Mouse (Mus musculus) MEL (cell line): ENCODE measurements around the gene Bex6. TPM values are rescaled to one million over a fixed set of nuclear protein-coding genes. Genes with fewer than 3 reads are reported as not detected.

Source experiments
- DNase-seq: peaks from one replicate; pipeline ENCODE4 v3.0.0; 2011; ENCODE audit warnings: low read depth, low spot score
- H3K27ac ChIP-seq: 2 replicates; pipeline ENCODE4 v1.5.1; 2012; ENCODE audit warnings: low read depth, mild to moderate bottlenecking, control low read depth, low read length, moderate library complexity; ENCODE audit not compliant: control insufficient read depth
- H3K27me3 ChIP-seq, 2 experiments: fragments of 150-350 bp in 1 of 2; sonication (generic) in 1 of 2; 2 replicates each; pipeline ENCODE4 v1.6.1; 2012; ENCODE audit warnings: low read length in 2 of 2, mild to moderate bottlenecking in 2 of 2, improper control_type of control experiment in 1 of 2, moderate library complexity in 1 of 2; ENCODE audit not compliant: insufficient read depth in 2 of 2, control insufficient read depth in 1 of 2
- H3K36me3 ChIP-seq, 2 experiments: 2 replicates each; pipeline ENCODE4 v1.6.1; 2012 to 2014; ENCODE audit warnings: low read length in 2 of 2, improper control_type of control experiment in 1 of 2, inconsistent platforms in 1 of 2, mild to moderate bottlenecking in 1 of 2; ENCODE audit not compliant: insufficient read depth in 2 of 2, control insufficient read depth in 1 of 2
- H3K4me1 ChIP-seq, 2 experiments: fragments of 150-350 bp in 1 of 2; sonication (generic) in 1 of 2; 2 replicates each; pipeline ENCODE4 v1.6.1; 2012; ENCODE audit warnings: low read length in 2 of 2, improper control_type of control experiment in 1 of 2, mild to moderate bottlenecking in 1 of 2; ENCODE audit not compliant: insufficient read depth in 2 of 2, control insufficient read depth in 1 of 2
- H3K4me3 ChIP-seq, 2 experiments: fragments of 150-350 bp in 1 of 2; sonication (generic) in 1 of 2; 2 replicates each; pipeline ENCODE4 v1.5.1; 2012; ENCODE audit warnings: low read depth in 2 of 2, low read length in 2 of 2, mild to moderate bottlenecking in 2 of 2, moderate library complexity in 2 of 2, control low read depth in 1 of 2, improper control_type of control experiment in 1 of 2; ENCODE audit not compliant: control insufficient read depth in 1 of 2, insufficient read depth in 1 of 2
- H3K79me2 ChIP-seq: 2 replicates; pipeline ENCODE4 v1.6.1; 2012; ENCODE audit warnings: mild to moderate bottlenecking, low read length, moderate library complexity; ENCODE audit not compliant: control insufficient read depth, poor library complexity, insufficient read depth
- H3K9ac ChIP-seq: 2 replicates; pipeline ENCODE4 v1.6.1; 2012; ENCODE audit warnings: low read depth, mild to moderate bottlenecking, control low read depth, low read length, moderate library complexity; ENCODE audit not compliant: control insufficient read depth, poor library complexity, severe bottlenecking
- H3K9me3 ChIP-seq: fragments of 150-350 bp; sonication (generic); replicated peaks from 2 replicates; pipeline ENCODE4 v1.6.1; 2012; ENCODE audit warnings: mild to moderate bottlenecking, low read length, improper control_type of control experiment, moderate library complexity; ENCODE audit not compliant: insufficient read depth
- CHD2 ChIP-seq: IDR thresholded peaks from 2 replicates; pipeline ENCODE4 v1.6.1; 2011; ENCODE audit warnings: low read length, improper control_type of control experiment
- CTCF ChIP-seq, 3 experiments: IDR thresholded peaks in 2 of 3; conservative IDR thresholded peaks in 1 of 3; 2 replicates each; pipeline ENCODE4 v1.5.1; 2011 to 2012; ENCODE audit warnings: low read length in 3 of 3, low read depth in 2 of 3, mild to moderate bottlenecking in 2 of 3, improper control_type of control experiment in 1 of 3, inconsistent platforms in 1 of 3, mixed read lengths in 1 of 3, moderate library complexity in 1 of 3; ENCODE audit not compliant: control insufficient read depth in 1 of 3, insufficient read depth in 1 of 3, poor library complexity in 1 of 3, severe bottlenecking in 1 of 3
- ELF1 ChIP-seq: IDR thresholded peaks from 2 replicates; pipeline ENCODE4 v1.6.1; 2014; ENCODE audit warnings: low read depth, mild to moderate bottlenecking, inconsistent platforms, low read length, improper control_type of control experiment, moderate library complexity
- EP300 ChIP-seq, 2 experiments: IDR thresholded peaks; 2 replicates each; pipeline ENCODE4 v1.6.1; 2011; ENCODE audit warnings: improper control_type of control experiment in 2 of 2, low read length in 2 of 2, low read depth in 1 of 2, mild to moderate bottlenecking in 1 of 2
- GABPA ChIP-seq: IDR thresholded peaks from 2 replicates; pipeline ENCODE4 v1.6.1; 2012; ENCODE audit warnings: low read depth, mild to moderate bottlenecking, inconsistent platforms, low read length, improper control_type of control experiment, moderate library complexity
- JUND ChIP-seq: IDR thresholded peaks from 2 replicates; pipeline ENCODE4 v1.6.1; 2011; ENCODE audit warnings: low read depth, mild to moderate bottlenecking, improper control_type of control experiment, low read length
- NELFE ChIP-seq: IDR thresholded peaks from 2 replicates; pipeline ENCODE4 v1.6.1; 2011; ENCODE audit warnings: low read depth, low read length, improper control_type of control experiment
- POLR2A ChIP-seq, 2 experiments: IDR thresholded peaks; 2 replicates each; pipeline ENCODE4 v1.6.1; 2011 to 2012; ENCODE audit warnings: low read length in 2 of 2, mild to moderate bottlenecking in 2 of 2, control low read depth in 1 of 2, improper control_type of control experiment in 1 of 2, low read depth in 1 of 2, moderate library complexity in 1 of 2; ENCODE audit not compliant: control insufficient read depth in 1 of 2, insufficient read depth in 1 of 2, poor library complexity in 1 of 2
- RAD21 ChIP-seq: IDR thresholded peaks from 2 replicates; pipeline ENCODE4 v1.6.1; 2011; ENCODE audit warnings: mild to moderate bottlenecking, low read depth, low read length, improper control_type of control experiment
- SMC3 ChIP-seq: IDR thresholded peaks from 2 replicates; pipeline ENCODE4 v1.6.1; 2011; ENCODE audit warnings: low read depth, low read length, improper control_type of control experiment
- TAL1 ChIP-seq: IDR thresholded peaks from 2 replicates; pipeline ENCODE4 v1.6.1; 2012; ENCODE audit warnings: mild to moderate bottlenecking, inconsistent platforms, low read length, moderate library complexity, mixed read lengths
- TBP ChIP-seq: IDR thresholded peaks from 2 replicates; pipeline ENCODE4 v1.8.0; 2011; ENCODE audit warnings: low read depth, low read length, improper control_type of control experiment
- TCF12 ChIP-seq: IDR thresholded peaks from 2 replicates; pipeline ENCODE4 v1.6.1; 2014; ENCODE audit warnings: low read depth, mild to moderate bottlenecking, inconsistent platforms, low read length, improper control_type of control experiment, moderate library complexity
- ZC3H11A ChIP-seq: IDR thresholded peaks from 2 replicates; pipeline ENCODE4 v1.6.1; 2012; ENCODE audit warnings: low read depth, mild to moderate bottlenecking, inconsistent platforms, low read length, improper control_type of control experiment
- ZKSCAN1 ChIP-seq: IDR thresholded peaks from 2 replicates; pipeline ENCODE4 v1.6.1; 2012; ENCODE audit warnings: low read depth, mild to moderate bottlenecking, inconsistent platforms, low read length, improper control_type of control experiment, moderate library complexity
- ZMIZ1 ChIP-seq: IDR thresholded peaks from 2 replicates; pipeline ENCODE4 v1.6.1; 2012; ENCODE audit warnings: low read depth, mild to moderate bottlenecking, inconsistent platforms, low read length, improper control_type of control experiment, moderate library complexity
- ZNF384 ChIP-seq: IDR thresholded peaks from 2 replicates; pipeline ENCODE4 v1.6.1; 2012; ENCODE audit warnings: low read depth, mild to moderate bottlenecking, inconsistent platforms, low read length, improper control_type of control experiment
- polyA plus RNA-seq, 2 experiments: library from polyadenylated mRNA; stranded (reverse) in 1 of 2; unstranded in 1 of 2; fragments of >175 nt in 1 of 2; fragments of >200 nt in 1 of 2; gene quantifications; 2 replicates each; pipeline versions ENCODE4 v1.2.1 to v1.2.4; 2012; ENCODE audit warnings: low replicate concordance in 2 of 2, low read depth in 1 of 2; ENCODE audit not compliant: insufficient read length in 2 of 2, insufficient read depth in 1 of 2, missing spikeins in 1 of 2
- total RNA-seq: library from RNA; depleted of rRNA; stranded (reverse); fragments of 300-350 nt; gene quantifications from 2 replicates; pipeline ENCODE4 v1.2.3, GENCODE M21; 2012

The Bex6 gene
- total and polyA plus RNA-seq, 3 experiments: not detected

DNA sequence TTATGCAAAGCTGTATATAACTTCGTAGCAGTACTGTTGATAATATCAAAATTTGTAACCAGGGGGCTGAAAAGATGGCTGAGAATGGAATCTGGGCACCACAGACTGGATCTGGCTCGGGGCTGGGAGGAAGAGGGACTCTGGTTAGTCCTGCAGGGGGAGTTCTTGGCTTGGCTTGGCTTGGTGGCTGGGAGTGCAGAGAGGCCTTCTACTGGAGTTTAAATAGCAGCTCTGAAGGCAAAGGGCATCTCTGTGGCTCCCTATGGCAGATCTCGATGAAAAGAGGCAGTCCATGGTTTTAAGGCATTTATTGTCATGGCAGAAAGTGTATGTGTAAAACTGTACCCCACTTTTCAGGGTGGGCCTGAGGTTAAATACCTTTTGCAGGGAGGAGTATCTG lies 25.3 kb downstream of the Bex6 start:
- Histone ChIP-seq H3K4me3 (no peak overlapping the region), H3K79me2 (no peaks in the 10 kb centered on the region), H3K9me3 (no peaks in the 10 kb centered on the region), H3K9ac (no peak overlapping the region), H3K4me1 (0 out of 4 replicates have a peak, but pooled peaks cover 0 to 7% of the 10 kb centered on the region in 2 experiments), H3K36me3 (no peaks in the 10 kb centered on the region), H3K27ac (no peak overlapping the region), H3K27me3 (no peaks in the 10 kb centered on the region; a peak in 1 of 4 replicates)
- no peak for TF ChIP-seq EP300 (IDR thresholded peaks at IDR 0.05; ENCODE audit: low read depth in 1 of 2, low read length in 2 of 2)
- TF ChIP-seq ZMIZ1: no peak
- TF ChIP-seq POLR2A (IDR thresholded peaks at IDR 0.05; ENCODE audit: control insufficient read depth in 1 of 2, insufficient read depth in 1 of 2, low read depth in 1 of 2, low read length in 2 of 2, poor library complexity in 1 of 2): no peak
- TF ChIP-seq RAD21: peak; percentile 13
- TF ChIP-seq SMC3: peak; percentile 17; the same call in 1 of the 2 replicates
- TF ChIP-seq TAL1: no peak
- TF ChIP-seq ZNF384: no peak
- no peak for TF ChIP-seq GABPA
- peak in 2 of 3 experiments; percentile 20 to 26; a peak in 3 of 6 replicates for TF ChIP-seq CTCF (IDR thresholded peaks at IDR 0.05 in 2 of 3, conservative IDR thresholded peaks at IDR 0.05 in 1 of 3; ENCODE audit: control insufficient read depth in 1 of 3, insufficient read depth in 1 of 3, low read depth in 2 of 3, low read length in 3 of 3, poor library complexity in 1 of 3, severe bottlenecking in 1 of 3)
- TF ChIP-seq NELFE: no peak
- peak; percentile 54 for DNase-seq

DNA sequence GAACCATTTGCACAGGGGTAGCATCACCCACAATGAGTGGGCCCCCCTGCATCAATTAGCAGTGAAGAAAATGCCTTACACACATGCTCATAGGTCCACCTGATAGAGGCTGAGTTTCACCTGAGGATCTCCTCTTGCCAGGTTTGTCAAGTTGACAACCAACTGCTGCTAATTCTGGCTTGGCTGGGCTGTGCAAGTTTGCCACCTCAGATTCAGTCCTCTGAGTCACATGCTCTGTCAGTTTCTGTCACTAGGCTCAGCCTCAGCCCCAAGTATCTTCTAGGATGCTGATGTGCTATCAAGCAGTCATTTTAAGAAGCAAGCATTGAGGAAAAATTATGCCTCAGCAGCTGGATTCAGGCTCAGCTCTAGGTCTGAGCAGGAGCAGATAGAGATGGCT lies 34.5 kb downstream of the Bex6 start:
- H3K36me3 ChIP-seq: no peaks in the 10 kb centered on the region
- no peak for DNase-seq
- H3K4me1 ChIP-seq: no peaks in the 10 kb centered on the region
- TF ChIP-seq ZC3H11A: no peak
- TF ChIP-seq ELF1: no peak
- TF ChIP-seq ZMIZ1: no peak
- TF ChIP-seq SMC3: no peak
- TF ChIP-seq CHD2: no peak
- no peak for TF ChIP-seq JUND
- no peak for TF ChIP-seq TBP
- no peak for TF ChIP-seq TCF12
- no peak for TF ChIP-seq NELFE
- no peak for TF ChIP-seq ZKSCAN1
- no peak overlapping the region for H3K27ac ChIP-seq
- no peaks in the 10 kb centered on the region for H3K27me3 ChIP-seq
- no peak overlapping the region for H3K4me3 ChIP-seq
- H3K79me2 ChIP-seq: no peaks in the 10 kb centered on the region
- H3K9ac ChIP-seq: no peak overlapping the region
- H3K9me3 ChIP-seq: no peaks in the 10 kb centered on the region
